In the genomic region with DNA sequence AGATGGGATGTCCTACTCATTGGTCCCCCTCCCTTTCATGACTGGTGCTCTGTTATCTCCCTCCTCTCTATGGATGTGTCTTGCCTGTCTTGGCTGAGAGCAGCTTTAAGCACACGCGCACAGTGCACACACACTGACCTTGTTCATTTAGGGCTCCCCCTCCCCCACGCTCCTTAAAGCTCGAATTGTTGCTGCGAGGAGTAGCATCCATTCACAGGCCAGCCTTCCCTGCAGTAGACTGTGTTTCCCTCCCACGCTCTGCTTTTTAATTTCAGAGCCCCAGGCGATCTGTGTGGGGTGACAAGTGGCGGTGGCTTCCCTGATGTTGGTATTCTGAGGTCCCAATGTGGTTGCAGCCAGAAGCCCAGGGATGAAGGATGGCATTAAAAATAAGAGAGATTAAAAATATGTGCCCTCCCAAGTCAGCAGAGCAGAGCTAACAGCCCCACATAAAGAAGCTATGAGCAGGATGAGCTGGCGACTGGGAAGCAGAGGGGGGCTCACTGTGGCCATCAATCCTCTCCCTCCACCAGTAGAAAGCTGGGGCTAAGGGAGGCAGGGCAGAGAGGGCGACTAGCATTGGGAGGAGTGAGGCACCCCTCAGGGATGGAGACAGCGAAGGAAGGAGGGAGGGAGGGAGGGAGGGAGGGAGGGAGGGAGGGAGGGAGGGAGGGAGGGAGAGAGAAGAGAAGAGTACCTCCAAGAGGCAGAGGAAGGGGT, we compare ENCODE assay signal across 11 mouse cellular contexts.
DNase-seq lines count a peak whose midpoint lies in the region; ATAC-seq and TF ChIP-seq lines count a peak whose summit lies in the region.
"Had no signal": no experiment of that assay in that cellular context is flagged by ENCODE, and none has a peak within 500 bp of the region (broad histone marks: within the 10 kb centered on the region; RNA-seq: fewer than 3 reads in every experiment).

No protein-coding gene starts in this region.

- intact Hi-C loops in heart, adult 2 months (cut with DNase I) = no loop called here

- no peak for TF ChIP-seq CTCF in heart, adult 2 months (IDR thresholded peaks at IDR 0.05)

- H3K27me3 ChIP-seq in hindbrain, embryonic 12.5 days = peaks cover 3% of the 10 kb centered on the region; the same call in 1 of the 2 replicates
- no peaks in the 10 kb centered on the region for H3K27me3 ChIP-seq in midbrain, embryonic 12.5 days
- no peaks in the 10 kb centered on the region for H3K27me3 ChIP-seq in heart, adult 2 months (ENCODE audit: control insufficient read depth, insufficient read depth, low read length)

- TF ChIP-seq EP300 in heart, adult 2 months (IDR thresholded peaks at IDR 0.05; ENCODE audit: insufficient read depth, low read depth, low read length) = no peak

- no peaks in the 10 kb centered on the region for H3K36me3 ChIP-seq in hindbrain, embryonic 12.5 days
- no peaks in the 10 kb centered on the region for H3K36me3 ChIP-seq in midbrain, embryonic 12.5 days
- no peaks in the 10 kb centered on the region for H3K36me3 ChIP-seq in heart, adult 2 months (ENCODE audit: control insufficient read depth, insufficient read depth, low read length)

- no peaks in the 10 kb centered on the region for H3K9me3 ChIP-seq in hindbrain, embryonic 12.5 days (replicated peaks)
- H3K9me3 ChIP-seq in midbrain, embryonic 12.5 days = no peaks in the 10 kb centered on the region

- peaks cover 45% of the 10 kb centered on the region for H3K4me1 ChIP-seq in hindbrain, embryonic 12.5 days
- peaks cover 38% of the 10 kb centered on the region for H3K4me1 ChIP-seq in midbrain, embryonic 12.5 days
- H3K4me1 ChIP-seq in heart, adult 2 months (ENCODE audit: control insufficient read depth, insufficient read depth, low read length) = no peaks in the 10 kb centered on the region

- no peak for TF ChIP-seq POLR2A in heart, adult 2 months (IDR thresholded peaks at IDR 0.05; ENCODE audit: insufficient read depth, low read depth, low read length)

- ATAC-seq in hindbrain, embryonic 12.5 days (ENCODE audit: low FRiP score) = peak; percentile 59
- peak; percentile 58 for ATAC-seq in midbrain, embryonic 12.5 days (ENCODE audit: low FRiP score, low read depth)

- peak overlapping the region; percentile 86 for H3K27ac ChIP-seq in hindbrain, embryonic 12.5 days
- peak overlapping the region; percentile 67 for H3K27ac ChIP-seq in midbrain, embryonic 12.5 days (replicated peaks)
- H3K27ac ChIP-seq in heart, adult 2 months = no peak overlapping the region

- no peaks in the 10 kb centered on the region for H3K79me2 ChIP-seq in heart, adult 2 months (replicated peaks; ENCODE audit: control insufficient read depth, insufficient read depth, low read length)

- DNase-seq in kidney, postnatal 4 days = peak; percentile 23 to 43
- DNase-seq in kidney, adult 8-10 months = no peak
- DNase-seq in right cerebral cortex, postnatal 25 days = peak; percentile 36
- no peak for DNase-seq in heart, adult 2 months
- DNase-seq in cerebellum, postnatal 25 days = no peak
- DNase-seq in heart, adult 11 months = no peak
- DNase-seq: cerebellum, adult 8-10 months; heart, postnatal 36 days; lung, embryonic 14.5 days had no signal

- 29% methylated on average over 9 of the region's 11 CpGs for WGBS in hindbrain, embryonic 12.5 days
- 44% methylated on average over 9 of the region's 11 CpGs for WGBS in midbrain, embryonic 12.5 days
- 70% methylated on average over 9 of the region's 11 CpGs for WGBS in heart, adult 2 months

- peak overlapping the region; percentile 20; the same call in 1 of the 2 replicates for H3K4me2 ChIP-seq in hindbrain, embryonic 12.5 days (replicated peaks)
- peak overlapping the region; percentile 13; the same call in 1 of the 2 replicates for H3K4me2 ChIP-seq in midbrain, embryonic 12.5 days (replicated peaks)
- H3K4me2 ChIP-seq: lung, embryonic 14.5 days had no signal

- no peak overlapping the region for H3K4me3 ChIP-seq in hindbrain, embryonic 12.5 days
- H3K4me3 ChIP-seq in midbrain, embryonic 12.5 days = no peak overlapping the region
- no peak overlapping the region for H3K4me3 ChIP-seq in heart, adult 2 months

- H3K9ac ChIP-seq in hindbrain, embryonic 12.5 days = no peak overlapping the region
- no peak overlapping the region for H3K9ac ChIP-seq in midbrain, embryonic 12.5 days (replicated peaks)
- no peak overlapping the region for H3K9ac ChIP-seq in heart, adult 2 months (ENCODE audit: low read depth, low read length)
- H3K9ac ChIP-seq: lung, embryonic 14.5 days had no signal

Comparison
In these comparisons a context has a peak if more than half of its experiments do, and no peak if none do; other contexts are left out.
1. DNase-seq: peak in kidney, postnatal 4 days (2 of 2) and right cerebral cortex, postnatal 25 days (single experiment); none in kidney, adult 8-10 months (0 of 2), heart, adult 2 months (0 of 2), cerebellum, postnatal 25 days (0 of 2) and heart, adult 11 months (single experiment).